Mouse (Mus musculus) stomach, postnatal 0 days (tissue): ENCODE measurements around the gene Cpne5. TPM values are rescaled to one million over a fixed set of nuclear protein-coding genes. Genes with fewer than 3 reads are reported as not detected.

Experiments used
- ATAC-seq: fragments of 200-750 bp; cut with Nextera tagmentation; 2 replicates; pipeline ENCODE4 v1.8.0; 2017; ENCODE audit not compliant: low FRiP score, low TSS enrichment
- DNase-seq: peaks from one replicate; pipeline ENCODE4 v3.0.0-alpha.2; 2016; ENCODE audit warnings: low spot score
- H3K27ac ChIP-seq: fragments of 300-500 bp; sonication (generic); replicated peaks from 2 replicates; pipeline ENCODE4 v1.5.1; 2014; ENCODE audit warnings: mild to moderate bottlenecking, control low read depth
- H3K27me3 ChIP-seq: fragments of 300-500 bp; sonication (generic); 2 replicates; pipeline ENCODE4 v1.6.1; 2014; ENCODE audit warnings: low read length; ENCODE audit not compliant: control insufficient read depth, insufficient read depth
- H3K36me3 ChIP-seq: fragments of 300-500 bp; sonication (generic); 2 replicates; pipeline ENCODE4 v1.6.1; 2014; ENCODE audit warnings: low read length, mixed read lengths; ENCODE audit not compliant: control insufficient read depth, insufficient read depth
- H3K4me1 ChIP-seq: fragments of 300-500 bp; sonication (generic); replicated peaks from 2 replicates; pipeline ENCODE4 v1.6.1; 2014; ENCODE audit warnings: antibody characterized with exemption; ENCODE audit not compliant: control insufficient read depth, insufficient read depth
- H3K4me2 ChIP-seq: fragments of 300-500 bp; sonication (generic); replicated peaks from 2 replicates; pipeline ENCODE4 v1.6.1; 2014; ENCODE audit warnings: low read depth, mild to moderate bottlenecking, control low read depth, moderate library complexity
- H3K4me3 ChIP-seq: fragments of 300-500 bp; sonication (generic); 2 replicates; pipeline ENCODE4 v1.5.1; 2014; ENCODE audit warnings: low read depth, low read length, control low read depth
- H3K9ac ChIP-seq: fragments of 300-500 bp; sonication (generic); 2 replicates; pipeline ENCODE4 v1.6.1; 2014; ENCODE audit warnings: mild to moderate bottlenecking, low read length, control low read depth, mixed read lengths
- H3K9me3 ChIP-seq: fragments of 300-500 bp; sonication (generic); 2 replicates; pipeline ENCODE4 v1.6.1; 2016; ENCODE audit warnings: low read length; ENCODE audit not compliant: control insufficient read depth
- CTCF ChIP-seq: IDR thresholded peaks from 2 replicates; pipeline ENCODE4 v1.5.1; 2016; ENCODE audit warnings: antibody characterized with exemption, low read depth, mild to moderate bottlenecking, moderate library complexity
- EP300 ChIP-seq: optimal IDR thresholded peaks from 2 replicates; pipeline ENCODE3; 2016; ENCODE audit warnings: antibody characterized with exemption
- WGBS: fragments of 180-500 bp; shearing (Covaris S2); extraction: QIAGEN DNeasy Blood & Tissue Kit; methylation state at CpG from one replicate; pipeline ENCODE4 v1.1.7; 2014; 5-methylcytosine and 5-hydroxymethylcytosine counted together
- polyA plus RNA-seq: library from polyadenylated mRNA; unstranded; fragments of >200 nt; fragmentation: Nextera tagmentation; extraction: Ambion mirVana; gene quantifications from 2 replicates; pipeline ENCODE4 v1.2.1, GENCODE M21; 2015

Gene Cpne5
- polyA plus RNA-seq, 1 experiment from 2014 or later = 4.8 TPM

- 80% methylated on average over 10 of the region's 10 CpGs for WGBS
- Histone ChIP-seq H3K27me3 (no peaks in the 10 kb centered on the region), H3K9ac (no peak overlapping the region), H3K4me1 (no peaks in the 10 kb centered on the region), H3K27ac (no peak overlapping the region), H3K36me3 (no peaks in the 10 kb centered on the region), H3K9me3 (no peaks in the 10 kb centered on the region), H3K4me2 (no peak overlapping the region), H3K4me3 (no peak overlapping the region)
- TF ChIP-seq CTCF = no peak
- no peak for TF ChIP-seq EP300
- ATAC-seq = no peak
- no peak for DNase-seq
Observed at GRCm38 (mm10) chr17:29231109-29231508, 6.9 kb downstream of the Cpne5 start.

GRCm38 (mm10) chr17:29220631-29221030 is 17.3 kb downstream of the Cpne5 start:
- Histone ChIP-seq H3K27ac (no peak overlapping the region), H3K36me3 (no peaks in the 10 kb centered on the region), H3K9ac (no peak overlapping the region), H3K4me1 (no peaks in the 10 kb centered on the region), H3K4me2 (no peak overlapping the region), H3K4me3 (no peak overlapping the region), H3K9me3 (no peaks in the 10 kb centered on the region), H3K27me3 (no peaks in the 10 kb centered on the region)
- ATAC-seq (no peak), DNase-seq (no peak)
- TF ChIP-seq EP300 (no peak), CTCF (no peak)
- 81% methylated on average over 14 of the region's 14 CpGs for WGBS

GRCm38 (mm10) chr17:29218017-29218416 is 19.9 kb downstream of the Cpne5 start:
- H3K9me3 ChIP-seq = no peaks in the 10 kb centered on the region
- H3K27ac ChIP-seq = no peak overlapping the region
- ATAC-seq (no peak), DNase-seq (no peak)
- WGBS = 48% methylated on average over 5 of the region's 5 CpGs
- H3K4me2 ChIP-seq = no peak overlapping the region
- no peak overlapping the region for H3K9ac ChIP-seq
- H3K4me1 ChIP-seq = no peaks in the 10 kb centered on the region
- H3K36me3 ChIP-seq = no peaks in the 10 kb centered on the region
- H3K4me3 ChIP-seq = no peak overlapping the region
- H3K27me3 ChIP-seq = no peaks in the 10 kb centered on the region
- TF ChIP-seq EP300 = no peak
- TF ChIP-seq CTCF = no peak

GRCm38 (mm10) chr17:29216078-29216477 is 21.9 kb downstream of the Cpne5 start:
- Histone ChIP-seq H3K36me3 (no peaks in the 10 kb centered on the region), H3K4me2 (no peak overlapping the region), H3K9ac (no peak overlapping the region), H3K9me3 (no peaks in the 10 kb centered on the region), H3K27ac (no peak overlapping the region), H3K27me3 (no peaks in the 10 kb centered on the region), H3K4me3 (no peak overlapping the region), H3K4me1 (no peaks in the 10 kb centered on the region)
- no peak for DNase-seq
- WGBS = 79% methylated on average over 7 of the region's 7 CpGs
- TF ChIP-seq EP300 (no peak), CTCF (no peak)
- no peak for ATAC-seq

GRCm38 (mm10) chr17:29214655-29215054 is 23.3 kb downstream of the Cpne5 start:
- H3K9ac ChIP-seq = no peak overlapping the region
- WGBS = 71% methylated on average over 10 of the region's 10 CpGs
- no peaks in the 10 kb centered on the region for H3K4me1 ChIP-seq
- no peaks in the 10 kb centered on the region for H3K9me3 ChIP-seq
- no peak overlapping the region for H3K4me2 ChIP-seq
- no peak for TF ChIP-seq EP300
- TF ChIP-seq CTCF = no peak
- no peak overlapping the region for H3K27ac ChIP-seq
- no peaks in the 10 kb centered on the region for H3K36me3 ChIP-seq
- no peak overlapping the region for H3K4me3 ChIP-seq
- H3K27me3 ChIP-seq = no peaks in the 10 kb centered on the region
- DNase-seq (no peak), ATAC-seq (no peak)

GRCm38 (mm10) chr17:29214193-29214456 is 23.8 kb downstream of the Cpne5 start:
- WGBS = 88% methylated on average over 4 of the region's 4 CpGs
- DNase-seq = no peak
- Histone ChIP-seq H3K9ac (no peak overlapping the region), H3K4me3 (no peak overlapping the region), H3K4me1 (no peaks in the 10 kb centered on the region), H3K9me3 (no peaks in the 10 kb centered on the region), H3K4me2 (no peak overlapping the region), H3K27me3 (no peaks in the 10 kb centered on the region), H3K36me3 (no peaks in the 10 kb centered on the region), H3K27ac (no peak overlapping the region)
- no peak for TF ChIP-seq EP300
- TF ChIP-seq CTCF = no peak
- ATAC-seq = no peak
